Mouse (Mus musculus) embryonic facial prominence, embryonic 15.5 days (tissue): ENCODE measurements around the gene Erich6b. TPM values are rescaled to one million over a fixed set of nuclear protein-coding genes. Genes with fewer than 3 reads are reported as not detected.

ENCODE experiments used
- ATAC-seq: fragments of 200-750 bp; cut with Nextera tagmentation; 2 replicates; pipeline ENCODE4 v1.8.0; 2017; ENCODE audit warnings: low read depth, moderate TSS enrichment; ENCODE audit not compliant: insufficient number of reproducible peaks, low FRiP score, low TSS enrichment
- H3K27ac ChIP-seq: fragments of 300-500 bp; sonication (generic); replicated peaks from 2 replicates; pipeline ENCODE4 v1.5.1; 2015; ENCODE audit warnings: mild to moderate bottlenecking, inconsistent platforms
- H3K27me3 ChIP-seq: fragments of 300-500 bp; sonication (generic); 2 replicates; pipeline ENCODE4 v1.6.1; 2015; ENCODE audit warnings: inconsistent platforms
- H3K36me3 ChIP-seq: fragments of 300-500 bp; sonication (generic); 2 replicates; pipeline ENCODE4 v1.6.1; 2015; ENCODE audit warnings: mild to moderate bottlenecking, inconsistent platforms
- H3K4me1 ChIP-seq: fragments of 300-500 bp; sonication (generic); 2 replicates; pipeline ENCODE4 v1.6.1; 2015; ENCODE audit warnings: inconsistent platforms
- H3K4me2 ChIP-seq: fragments of 300-500 bp; sonication (generic); replicated peaks from 2 replicates; pipeline ENCODE4 v1.6.1; 2015; ENCODE audit warnings: mild to moderate bottlenecking, inconsistent platforms
- H3K4me3 ChIP-seq: fragments of 300-500 bp; sonication (generic); replicated peaks from 2 replicates; pipeline ENCODE4 v1.5.1; 2015; ENCODE audit warnings: mild to moderate bottlenecking, inconsistent platforms
- H3K9ac ChIP-seq: fragments of 300-500 bp; sonication (generic); 2 replicates; pipeline ENCODE4 v1.6.1; 2015; ENCODE audit warnings: inconsistent platforms
- H3K9me3 ChIP-seq: fragments of 300-500 bp; sonication (generic); replicated peaks from 2 replicates; pipeline ENCODE4 v1.6.1; 2016; ENCODE audit warnings: inconsistent platforms
- WGBS: fragments of 180-500 bp; shearing (Covaris S2); methylation state at CpG from one replicate; pipeline ENCODE4 v1.1.7; 2015; 5-methylcytosine and 5-hydroxymethylcytosine counted together
- polyA plus RNA-seq: library from polyadenylated mRNA; unstranded; fragments of >200 nt; fragmentation: Nextera tagmentation; extraction: Ambion mirVana; gene quantifications from 2 replicates; pipeline ENCODE4 v1.2.1, GENCODE M21; 2015

The Erich6b gene
- polyA plus RNA-seq, 1 experiment from 2014 or later: not detected

- no peak overlapping the region for H3K4me2 ChIP-seq
- no peaks in the 10 kb centered on the region for H3K9me3 ChIP-seq
- H3K27me3 ChIP-seq: no peaks in the 10 kb centered on the region
- no peak for ATAC-seq
- peaks cover 74% of the 10 kb centered on the region for H3K36me3 ChIP-seq
- H3K4me1 ChIP-seq: no peaks in the 10 kb centered on the region
- no peak overlapping the region for H3K4me3 ChIP-seq
- no peak overlapping the region for H3K27ac ChIP-seq
- no peak overlapping the region for H3K9ac ChIP-seq
- 73% methylated on average over 7 of the region's 7 CpGs for WGBS
Measured at GRCm38 (mm10) chr14:75707771-75708170, 65.7 kb downstream of the Erich6b start.

GRCm38 (mm10) chr14:75708986-75709385, 66.9 kb downstream of the Erich6b start:
- Histone ChIP-seq H3K9ac (no peak overlapping the region), H3K27me3 (no peaks in the 10 kb centered on the region), H3K27ac (no peak overlapping the region), H3K36me3 (peaks cover 70% of the 10 kb centered on the region), H3K4me1 (no peaks in the 10 kb centered on the region), H3K4me2 (no peak overlapping the region), H3K4me3 (no peak overlapping the region), H3K9me3 (no peaks in the 10 kb centered on the region)
- WGBS: 88% methylated on average over 1 of the region's 1 CpGs
- no peak for ATAC-seq

GRCm38 (mm10) chr14:75711731-75712130, 69.7 kb downstream of the Erich6b start:
- Histone ChIP-seq H3K27me3 (no peaks in the 10 kb centered on the region), H3K9ac (no peak overlapping the region), H3K27ac (no peak overlapping the region), H3K4me1 (no peaks in the 10 kb centered on the region), H3K4me2 (no peak overlapping the region), H3K36me3 (peaks cover 76% of the 10 kb centered on the region), H3K4me3 (no peak overlapping the region), H3K9me3 (no peaks in the 10 kb centered on the region)
- ATAC-seq: no peak
- 97% methylated on average over 3 of the region's 3 CpGs for WGBS

GRCm38 (mm10) chr14:75712687-75713086, 70.6 kb downstream of the Erich6b start:
- no peak for ATAC-seq
- no peak overlapping the region for H3K4me2 ChIP-seq
- 69% methylated on average over 5 of the region's 5 CpGs for WGBS
- H3K4me1 ChIP-seq: no peaks in the 10 kb centered on the region
- no peaks in the 10 kb centered on the region for H3K9me3 ChIP-seq
- 0 out of 2 replicates have a peak overlapping the region, but pooled peaks have one; percentile 39 for H3K27ac ChIP-seq
- H3K36me3 ChIP-seq: peaks cover 79% of the 10 kb centered on the region
- H3K27me3 ChIP-seq: no peaks in the 10 kb centered on the region
- no peak overlapping the region for H3K4me3 ChIP-seq
- no peak overlapping the region for H3K9ac ChIP-seq

GRCm38 (mm10) chr14:75713661-75714060, 71.6 kb downstream of the Erich6b start:
- ATAC-seq: no peak
- Histone ChIP-seq H3K4me2 (no peak overlapping the region), H3K27ac (no peak overlapping the region), H3K36me3 (peaks cover 87% of the 10 kb centered on the region), H3K27me3 (no peaks in the 10 kb centered on the region), H3K9me3 (no peaks in the 10 kb centered on the region), H3K9ac (no peak overlapping the region), H3K4me3 (no peak overlapping the region), H3K4me1 (no peaks in the 10 kb centered on the region)
- WGBS: 76% methylated on average over 4 of the region's 4 CpGs

- no peaks in the 10 kb centered on the region for H3K27me3 ChIP-seq
- 87% methylated on average over 4 of the region's 4 CpGs for WGBS
Measured at GRCm38 (mm10) chr14:75716410-75716809, 74.4 kb downstream of the Erich6b start.

More at GRCm38 (mm10) chr14:75716410-75716809, 74.4 kb downstream of the Erich6b start:
- no peak for ATAC-seq
- Histone ChIP-seq H3K9ac (no peak overlapping the region), H3K4me3 (no peak overlapping the region), H3K9me3 (no peaks in the 10 kb centered on the region), H3K36me3 (peaks cover 87% of the 10 kb centered on the region), H3K4me2 (no peak overlapping the region), H3K27ac (no peak overlapping the region), H3K4me1 (no peaks in the 10 kb centered on the region)

Other genes with a start within 250 kb of the Erich6b start
- gene Siah3, start 186.3 kb upstream of the Erich6b start, polyA plus RNA-seq: 0.16 and 0.63 TPM in 2 replicates
- not detected in 2 replicates for gene Spert, start 49.1 kb upstream of the Erich6b start, polyA plus RNA-seq
- gene Cog3, start 112.3 kb downstream of the Erich6b start, polyA plus RNA-seq: 20.8 TPM in 2 replicates
- gene Slc25a30, start 144.8 kb downstream of the Erich6b start, polyA plus RNA-seq: 3.5 and 3.8 TPM in 2 replicates
- gene Tpt1, start 202.8 kb downstream of the Erich6b start, polyA plus RNA-seq: 1,119 and 1,203 TPM in 2 replicates